Mouse (Mus musculus) midbrain, embryonic 12.5 days (tissue): ENCODE measurements around the gene Lrrtm1. TPM values are rescaled to one million over a fixed set of nuclear protein-coding genes. Genes with fewer than 3 reads are reported as not detected.

ENCODE experiments used
- ATAC-seq: fragments of 200-750 bp; cut with Nextera tagmentation; 2 replicates; pipeline ENCODE4 v1.8.0; 2017; ENCODE audit warnings: low read depth, moderate TSS enrichment, moderate library complexity; ENCODE audit not compliant: low FRiP score
- H3K27ac ChIP-seq: fragments of 300-500 bp; sonication (generic); replicated peaks from 2 replicates; pipeline ENCODE4 v1.5.1; 2016; ENCODE audit warnings: mild to moderate bottlenecking
- H3K27me3 ChIP-seq: fragments of 300-500 bp; sonication (generic); 2 replicates; pipeline ENCODE4 v1.6.1; 2016; ENCODE audit warnings: mild to moderate bottlenecking
- H3K36me3 ChIP-seq: fragments of 300-500 bp; sonication (generic); 2 replicates; pipeline ENCODE4 v1.6.1; 2016
- H3K4me1 ChIP-seq: fragments of 300-500 bp; sonication (generic); 2 replicates; pipeline ENCODE4 v1.6.1; 2016
- H3K4me2 ChIP-seq: fragments of 300-500 bp; sonication (generic); replicated peaks from 2 replicates; pipeline ENCODE4 v1.6.1; 2016; ENCODE audit warnings: mild to moderate bottlenecking, moderate library complexity
- H3K4me3 ChIP-seq: fragments of 300-500 bp; sonication (generic); 2 replicates; pipeline ENCODE4 v1.5.1; 2016; ENCODE audit warnings: mild to moderate bottlenecking
- H3K9ac ChIP-seq: fragments of 300-500 bp; sonication (generic); replicated peaks from 2 replicates; pipeline ENCODE4 v1.6.1; 2016; ENCODE audit warnings: mild to moderate bottlenecking, moderate library complexity
- H3K9me3 ChIP-seq: fragments of 300-500 bp; sonication (generic); 2 replicates; pipeline ENCODE4 v1.6.1; 2016; ENCODE audit warnings: mild to moderate bottlenecking
- WGBS: fragments of 180-500 bp; shearing (Covaris S2); methylation state at CpG from one replicate; pipeline ENCODE4 v1.1.7; 2016; 5-methylcytosine and 5-hydroxymethylcytosine counted together
- polyA plus RNA-seq: library from polyadenylated mRNA; unstranded; fragments of >200 nt; fragmentation: Nextera tagmentation; extraction: Ambion mirVana; gene quantifications from 2 replicates; pipeline ENCODE4 v1.2.1, GENCODE M21; 2016

The Lrrtm1 gene
- polyA plus RNA-seq = 14.5 and 15.5 TPM in 2 replicates

- Histone ChIP-seq H3K9me3 (no peaks in the 10 kb centered on the region), H3K4me1 (peaks cover 13% of the 10 kb centered on the region; the same call in 1 of the 2 replicates), H3K4me2 (peak within 1 kb of the TSS; percentile 93), H3K27me3 (peaks cover 26% of the 10 kb centered on the region), H3K27ac (peak within 1 kb of the TSS; percentile 83), H3K9ac (peak within 1 kb of the TSS; percentile 63), H3K36me3 (no peaks in the 10 kb centered on the region), H3K4me3 (peak within 1 kb of the TSS; percentile 58)
- under 1% methylated on average over 53 of the region's 53 CpGs for WGBS
- ATAC-seq = peak; percentile 93
Observed at GRCm38 (mm10) chr6:77242601-77243406, at the start of gene Lrrtm1. Gene Lrrtm1, plus strand, starts transcription at chr6:77242689.

GRCm38 (mm10) chr6:77196650-77197049 lies 45.8 kb upstream of the Lrrtm1 start:
- H3K4me2 ChIP-seq = no peak overlapping the region
- 0 out of 2 replicates have a peak, but pooled peaks cover 7% of the 10 kb centered on the region for H3K4me1 ChIP-seq
- H3K27ac ChIP-seq = no peak overlapping the region
- no peak overlapping the region for H3K4me3 ChIP-seq
- no peaks in the 10 kb centered on the region for H3K9me3 ChIP-seq
- 91% methylated on average over 3 of the region's 3 CpGs for WGBS
- H3K36me3 ChIP-seq = no peaks in the 10 kb centered on the region
- ATAC-seq = no peak
- H3K9ac ChIP-seq = no peak overlapping the region
- H3K27me3 ChIP-seq = no peaks in the 10 kb centered on the region

- H3K9me3 ChIP-seq = no peaks in the 10 kb centered on the region
- no peak overlapping the region for H3K9ac ChIP-seq
- H3K36me3 ChIP-seq = no peaks in the 10 kb centered on the region
- 0 out of 2 replicates have a peak, but pooled peaks cover 7% of the 10 kb centered on the region for H3K4me1 ChIP-seq
- H3K27me3 ChIP-seq = no peaks in the 10 kb centered on the region
- H3K4me3 ChIP-seq = no peak overlapping the region
- H3K27ac ChIP-seq = no peak overlapping the region
- H3K4me2 ChIP-seq = no peak overlapping the region
- 17% methylated on average over 2 of the region's 2 CpGs for WGBS
- ATAC-seq = no peak
Observed at GRCm38 (mm10) chr6:77199375-77199774, 43.1 kb upstream of the Lrrtm1 start.

GRCm38 (mm10) chr6:77209183-77209582 lies 33.3 kb upstream of the Lrrtm1 start:
- WGBS = 91% methylated on average over 1 of the region's 1 CpGs
- H3K4me1 ChIP-seq = peaks cover 8% of the 10 kb centered on the region; the same call in 1 of the 2 replicates
- no peak for ATAC-seq

GRCm38 (mm10) chr6:77209929-77210328 lies 32.6 kb upstream of the Lrrtm1 start:
- no peak for ATAC-seq
- Histone ChIP-seq H3K36me3 (no peaks in the 10 kb centered on the region), H3K4me1 (peaks cover 8% of the 10 kb centered on the region; the same call in 1 of the 2 replicates), H3K9ac (no peak overlapping the region), H3K27me3 (no peaks in the 10 kb centered on the region), H3K27ac (no peak overlapping the region), H3K4me2 (no peak overlapping the region), H3K9me3 (no peaks in the 10 kb centered on the region), H3K4me3 (no peak overlapping the region)
- 85% methylated on average over 3 of the region's 3 CpGs for WGBS

More at GRCm38 (mm10) chr6:77209183-77209582, 33.3 kb upstream of the Lrrtm1 start:
- no peak overlapping the region for H3K4me2 ChIP-seq
- no peak overlapping the region for H3K9ac ChIP-seq
- H3K4me3 ChIP-seq = no peak overlapping the region
- H3K27me3 ChIP-seq = no peaks in the 10 kb centered on the region
- H3K27ac ChIP-seq = no peak overlapping the region
- no peaks in the 10 kb centered on the region for H3K36me3 ChIP-seq
- H3K9me3 ChIP-seq = no peaks in the 10 kb centered on the region

GRCm38 (mm10) chr6:77213757-77214409 lies 28.6 kb upstream of the Lrrtm1 start:
- Histone ChIP-seq H3K9me3 (no peaks in the 10 kb centered on the region), H3K9ac (no peak overlapping the region), H3K27me3 (no peaks in the 10 kb centered on the region), H3K27ac (no peak overlapping the region), H3K36me3 (no peaks in the 10 kb centered on the region), H3K4me2 (no peak overlapping the region), H3K4me1 (peaks cover 8% of the 10 kb centered on the region; the same call in 1 of the 2 replicates), H3K4me3 (no peak overlapping the region)
- no peak for ATAC-seq
- 42% methylated on average over 3 of the region's 3 CpGs for WGBS

- Histone ChIP-seq H3K27me3 (no peaks in the 10 kb centered on the region), H3K4me2 (no peak overlapping the region), H3K9me3 (no peaks in the 10 kb centered on the region), H3K36me3 (no peaks in the 10 kb centered on the region), H3K4me3 (no peak overlapping the region), H3K4me1 (peaks cover 8% of the 10 kb centered on the region; the same call in 1 of the 2 replicates), H3K9ac (no peak overlapping the region), H3K27ac (no peak overlapping the region)
- ATAC-seq = no peak
- WGBS = 65% methylated on average over 4 of the region's 4 CpGs
Observed at GRCm38 (mm10) chr6:77215322-77215721, 27.2 kb upstream of the Lrrtm1 start.

GRCm38 (mm10) chr6:77218875-77219274 lies 23.6 kb upstream of the Lrrtm1 start:
- Histone ChIP-seq H3K36me3 (no peaks in the 10 kb centered on the region), H3K9me3 (no peaks in the 10 kb centered on the region), H3K27ac (no peak overlapping the region), H3K4me1 (peaks cover 22% of the 10 kb centered on the region), H3K4me3 (no peak overlapping the region), H3K27me3 (no peaks in the 10 kb centered on the region), H3K9ac (no peak overlapping the region), H3K4me2 (no peak overlapping the region)
- ATAC-seq = no peak

GRCm38 (mm10) chr6:77220776-77221175 lies 21.7 kb upstream of the Lrrtm1 start:
- no peaks in the 10 kb centered on the region for H3K27me3 ChIP-seq
- peak; percentile 16; the same call in 1 of the 2 replicates for ATAC-seq
- no peak overlapping the region for H3K9ac ChIP-seq
- H3K27ac ChIP-seq = no peak overlapping the region
- H3K9me3 ChIP-seq = no peaks in the 10 kb centered on the region
- peaks cover 19% of the 10 kb centered on the region for H3K4me1 ChIP-seq
- no peak overlapping the region for H3K4me3 ChIP-seq
- no peak overlapping the region for H3K4me2 ChIP-seq
- 24% methylated on average over 4 of the region's 4 CpGs for WGBS
- no peaks in the 10 kb centered on the region for H3K36me3 ChIP-seq

- Histone ChIP-seq H3K4me3 (no peak overlapping the region), H3K27me3 (no peaks in the 10 kb centered on the region), H3K27ac (no peak overlapping the region), H3K4me1 (peaks cover 19% of the 10 kb centered on the region), H3K4me2 (peak overlapping the region; percentile 21; the same call in 1 of the 2 replicates), H3K9me3 (no peaks in the 10 kb centered on the region), H3K9ac (no peak overlapping the region), H3K36me3 (no peaks in the 10 kb centered on the region)
- 32% methylated on average over 16 of the region's 16 CpGs for WGBS
- ATAC-seq = peak; percentile 77
Observed at GRCm38 (mm10) chr6:77222849-77223638, 19.4 kb upstream of the Lrrtm1 start.

- H3K9ac ChIP-seq = no peak overlapping the region
- no peak for ATAC-seq
- H3K9me3 ChIP-seq = no peaks in the 10 kb centered on the region
- no peaks in the 10 kb centered on the region for H3K36me3 ChIP-seq
- H3K27ac ChIP-seq = no peak overlapping the region
- no peak overlapping the region for H3K4me2 ChIP-seq
- WGBS = 44% methylated on average over 1 of the region's 1 CpGs
- no peak overlapping the region for H3K4me3 ChIP-seq
- peaks cover 13% of the 10 kb centered on the region; the same call in 1 of the 2 replicates for H3K4me1 ChIP-seq
- peaks cover 18% of the 10 kb centered on the region for H3K27me3 ChIP-seq
Observed at GRCm38 (mm10) chr6:77240426-77240825, 2.1 kb upstream of the Lrrtm1 start.
